Mouse (Mus musculus) gastrocnemius, adult 18-20 months (tissue): Measurements from ENCODE around the gene Aaed1. TPM values are rescaled to one million over a fixed set of nuclear protein-coding genes. Genes with fewer than 3 reads are reported as not detected.

Experiments
- DNase-seq: peaks from one replicate; pipeline ENCODE4 v3.0.0; 2021; ENCODE audit warnings: low spot score
- total RNA-seq, 2 experiments: library from RNA; stranded (reverse); gene quantifications; 2 replicates each; pipeline ENCODE4 v1.2.3; 2021

Gene Aaed1
- total RNA-seq, 2 experiments from 2014 or later = 47.3 to 51.5 TPM

DNA sequence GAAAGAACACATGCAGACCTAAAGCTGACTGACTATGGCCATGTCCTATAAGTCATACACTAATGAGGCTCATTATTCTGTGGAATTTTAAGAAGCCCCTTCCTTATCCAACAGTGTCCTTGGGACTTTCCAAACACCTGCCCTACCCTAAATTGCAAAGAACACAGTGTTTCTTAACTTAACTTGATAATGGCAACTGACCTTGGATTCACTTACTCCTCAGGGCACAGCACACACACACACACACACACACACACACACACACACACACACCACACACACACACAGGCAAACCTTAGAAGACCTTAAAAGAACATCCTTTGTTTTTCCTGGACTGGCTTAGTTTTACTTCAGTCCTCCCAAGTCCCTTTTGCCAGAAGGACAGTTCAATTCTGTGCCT is 58.8 kb downstream of the Aaed1 start:
- DNase-seq = no peak

DNA sequence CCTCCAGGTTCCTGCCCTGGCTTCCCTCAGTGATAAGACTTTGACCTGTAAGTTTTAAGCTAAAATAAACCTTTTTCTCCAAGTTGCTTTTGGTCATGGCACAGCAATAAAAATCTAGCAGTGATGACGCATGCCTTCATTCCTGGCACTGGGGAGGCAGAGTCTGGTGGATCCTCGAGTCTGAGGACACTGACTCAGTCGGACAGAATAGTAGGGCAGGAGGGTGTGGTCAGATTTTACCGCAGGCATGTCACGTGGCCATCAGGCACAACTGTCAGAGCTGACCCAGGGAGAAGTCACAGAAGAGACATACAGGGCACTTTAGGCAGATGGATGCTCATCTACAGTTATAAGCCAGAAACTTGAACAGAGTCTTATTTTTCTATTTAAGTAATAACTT is 60.4 kb downstream of the Aaed1 start:
- no peak for DNase-seq

DNA sequence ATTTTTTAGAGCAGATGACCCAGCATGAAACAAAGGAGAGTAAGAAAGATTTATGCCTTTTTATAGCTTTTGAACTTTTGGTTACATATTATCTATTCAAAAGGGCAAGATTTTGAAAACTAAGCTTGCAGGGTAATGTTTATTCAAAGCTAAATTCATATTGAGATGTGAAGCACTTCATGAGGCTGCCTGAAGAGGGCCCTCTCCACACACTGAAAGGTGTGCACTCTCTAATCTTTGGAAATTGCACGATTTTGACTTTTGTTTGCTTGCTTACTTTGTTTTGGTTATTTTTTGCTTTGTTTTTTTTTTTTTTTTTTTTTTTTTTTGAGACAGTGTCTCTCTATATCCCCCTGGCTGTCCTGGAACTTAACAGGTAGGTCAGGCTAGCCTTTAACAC is 62.1 kb downstream of the Aaed1 start:
- DNase-seq = peak; percentile 40

DNA sequence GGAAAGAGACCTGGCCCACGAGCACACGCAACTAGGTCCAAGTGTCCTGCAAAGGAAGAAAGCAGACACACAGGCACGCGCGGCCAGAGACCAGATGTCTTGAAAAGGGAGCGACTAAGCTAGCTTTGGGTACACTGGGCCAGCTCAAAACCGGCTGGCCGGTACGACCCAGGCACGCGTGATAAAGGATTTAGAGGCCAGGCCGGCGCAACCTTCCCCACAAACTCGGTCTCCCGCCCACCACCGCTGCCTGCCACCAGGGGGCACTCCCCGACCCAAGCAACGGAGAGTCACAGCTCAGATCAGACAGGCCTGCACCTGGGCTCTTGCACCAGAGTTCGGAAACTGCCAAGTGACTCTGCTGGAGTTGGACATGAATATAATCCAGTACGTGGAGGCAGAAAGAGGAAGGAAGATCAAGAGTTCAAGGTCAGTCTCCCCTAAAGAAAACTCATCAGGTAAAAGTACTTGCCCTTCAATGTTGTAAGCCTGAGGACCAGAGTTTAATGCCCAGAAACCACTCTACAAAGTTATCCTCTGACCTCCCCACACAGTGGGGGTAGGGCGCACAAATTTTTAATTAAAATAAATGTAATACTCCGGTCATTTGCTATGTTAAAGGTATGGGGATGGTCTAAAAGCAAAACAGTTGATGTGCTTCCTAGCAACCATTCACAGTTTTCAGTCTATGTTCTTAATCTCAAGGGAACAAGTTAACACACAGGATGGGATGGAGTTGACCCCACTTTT is 63.6 kb downstream of the Aaed1 start:
- peak; percentile 92 for DNase-seq

DNA sequence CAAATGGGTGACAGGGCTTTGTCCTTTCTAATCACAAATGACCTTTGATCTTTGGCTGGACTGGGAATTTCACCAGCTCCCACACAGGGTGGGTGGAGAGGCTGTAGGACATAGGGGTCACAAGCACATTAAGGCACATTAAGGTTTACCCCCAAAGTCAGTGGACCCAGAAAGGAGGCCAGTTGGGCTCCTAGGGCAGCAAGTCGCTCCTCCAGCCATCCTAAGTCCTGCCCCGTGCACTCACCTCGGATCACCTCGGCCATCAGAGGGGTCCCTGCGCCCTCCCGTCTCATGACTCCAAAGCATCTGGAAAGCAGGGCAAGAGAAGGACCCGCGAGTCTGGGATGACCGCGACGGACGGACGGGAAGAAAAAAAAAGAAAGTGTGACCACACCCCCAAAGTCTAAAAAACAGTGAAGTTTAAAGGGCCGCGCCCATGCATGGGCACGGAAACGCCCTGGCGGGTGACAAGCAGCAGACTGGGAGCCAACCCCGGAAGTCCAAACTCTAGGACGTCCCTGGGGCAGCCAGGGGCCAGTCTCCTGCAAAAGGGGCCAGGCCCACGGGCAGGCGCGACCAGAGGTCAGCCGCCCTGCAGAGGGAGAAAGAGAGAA is 64.2 kb downstream of the Aaed1 start:
- peak; percentile 72 for DNase-seq

DNA sequence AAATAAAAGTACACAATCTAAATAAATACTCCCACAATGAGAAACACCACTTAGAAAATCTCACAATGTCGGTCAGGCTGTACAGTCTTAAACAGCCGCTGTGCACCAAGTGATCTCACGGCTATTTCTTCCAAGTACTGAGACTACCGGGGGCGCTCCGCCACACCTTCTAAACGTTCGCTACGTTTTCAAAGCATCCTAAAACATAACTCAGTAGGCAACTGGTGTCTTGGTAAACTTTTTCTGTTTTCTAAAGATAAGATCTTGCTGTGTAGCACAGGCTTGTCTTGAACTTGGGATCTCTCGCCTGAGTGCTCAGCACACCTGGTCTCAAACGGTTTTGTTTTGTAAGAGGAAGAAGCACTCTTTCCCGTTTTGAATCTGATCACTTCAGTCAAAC is 66.4 kb downstream of the Aaed1 start:
- no peak for DNase-seq

DNA sequence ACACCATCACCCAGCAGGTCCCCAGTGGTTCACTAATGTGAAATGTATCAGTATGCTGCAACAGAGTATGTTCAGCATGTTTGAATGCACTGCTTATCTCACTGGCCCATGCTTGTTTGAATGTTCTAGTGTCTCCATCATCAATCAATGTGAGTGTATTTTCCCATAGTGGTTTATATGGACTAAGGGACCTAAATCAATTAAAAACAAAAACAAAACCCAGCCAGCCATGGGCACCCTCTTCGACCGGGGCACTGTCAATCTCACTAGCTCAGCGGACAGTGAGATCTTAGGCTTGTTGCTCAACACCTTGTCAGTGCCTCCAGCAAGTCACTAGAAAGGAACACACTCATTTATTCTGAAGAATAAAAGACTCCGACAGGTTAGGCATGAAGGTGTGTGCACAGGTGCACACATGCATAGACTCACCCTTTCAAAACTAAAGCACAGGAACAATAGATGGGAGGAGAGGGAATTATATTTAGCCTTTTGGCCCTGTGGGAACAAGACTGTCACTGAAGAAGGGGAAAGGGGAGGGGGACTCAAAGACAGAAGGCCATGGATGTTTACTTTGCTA is 67.7 kb downstream of the Aaed1 start:
- no peak for DNase-seq

DNA sequence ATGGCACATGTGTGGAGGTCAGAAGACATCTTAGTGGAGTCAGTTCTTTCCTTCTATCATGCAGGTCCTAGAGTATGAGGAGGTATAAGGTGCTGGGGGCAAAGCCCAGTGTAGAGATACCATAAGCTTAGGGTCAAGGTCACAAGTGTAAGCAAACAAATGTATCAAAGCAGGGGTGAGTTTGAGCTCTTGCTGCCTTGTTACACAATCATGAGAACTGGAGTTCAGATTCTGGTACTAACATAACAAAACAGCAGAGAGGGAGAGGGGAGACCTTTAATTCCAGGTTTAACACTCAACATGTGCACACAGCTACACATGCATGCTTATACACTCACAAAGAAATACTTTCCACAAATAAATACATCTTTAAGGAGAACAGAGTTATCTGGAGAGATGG is 69.8 kb downstream of the Aaed1 start:
- no peak for DNase-seq

DNA sequence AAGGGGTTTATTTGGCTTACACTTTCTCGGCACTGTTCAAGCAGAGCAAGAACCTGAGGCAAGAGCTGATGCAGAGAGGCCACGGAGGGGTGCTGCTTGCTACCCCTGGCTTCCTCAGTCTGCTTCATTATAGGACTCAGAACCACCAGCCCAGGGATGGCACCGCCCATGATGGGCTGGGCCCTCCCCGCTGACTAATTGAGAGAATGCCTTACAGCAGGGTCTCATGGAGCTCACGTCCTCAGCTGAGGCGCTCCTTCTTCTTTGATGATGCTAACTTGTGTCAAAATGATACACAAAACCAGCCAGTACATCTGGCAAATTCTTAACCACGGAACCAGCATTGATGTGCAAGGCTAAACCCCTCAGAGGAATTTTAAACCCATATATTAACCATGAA is 71.9 kb downstream of the Aaed1 start:
- DNase-seq = no peak

DNA sequence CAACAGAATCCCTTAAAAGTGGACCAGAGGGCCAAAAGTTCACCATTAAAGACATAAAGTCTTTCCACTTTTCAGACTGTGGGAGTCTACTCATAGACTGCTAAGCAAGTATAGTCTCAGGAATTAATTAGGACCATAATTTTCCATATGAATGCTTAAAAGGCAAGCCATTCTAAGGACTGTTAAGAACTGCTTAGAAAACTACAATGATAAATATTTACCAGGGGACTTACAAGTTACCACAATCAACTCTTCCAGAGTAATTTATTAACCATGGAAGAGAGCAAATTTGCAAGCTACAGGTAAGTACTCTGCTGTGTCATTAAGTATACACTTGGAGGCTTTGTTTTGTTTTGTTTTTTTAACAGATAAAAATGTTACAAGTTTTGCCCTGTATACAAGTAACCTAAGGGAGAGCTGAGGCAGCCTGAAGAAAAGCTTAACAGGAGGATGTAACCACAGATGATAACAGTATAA is 74.8 kb downstream of the Aaed1 start:
- no peak for DNase-seq

DNA sequence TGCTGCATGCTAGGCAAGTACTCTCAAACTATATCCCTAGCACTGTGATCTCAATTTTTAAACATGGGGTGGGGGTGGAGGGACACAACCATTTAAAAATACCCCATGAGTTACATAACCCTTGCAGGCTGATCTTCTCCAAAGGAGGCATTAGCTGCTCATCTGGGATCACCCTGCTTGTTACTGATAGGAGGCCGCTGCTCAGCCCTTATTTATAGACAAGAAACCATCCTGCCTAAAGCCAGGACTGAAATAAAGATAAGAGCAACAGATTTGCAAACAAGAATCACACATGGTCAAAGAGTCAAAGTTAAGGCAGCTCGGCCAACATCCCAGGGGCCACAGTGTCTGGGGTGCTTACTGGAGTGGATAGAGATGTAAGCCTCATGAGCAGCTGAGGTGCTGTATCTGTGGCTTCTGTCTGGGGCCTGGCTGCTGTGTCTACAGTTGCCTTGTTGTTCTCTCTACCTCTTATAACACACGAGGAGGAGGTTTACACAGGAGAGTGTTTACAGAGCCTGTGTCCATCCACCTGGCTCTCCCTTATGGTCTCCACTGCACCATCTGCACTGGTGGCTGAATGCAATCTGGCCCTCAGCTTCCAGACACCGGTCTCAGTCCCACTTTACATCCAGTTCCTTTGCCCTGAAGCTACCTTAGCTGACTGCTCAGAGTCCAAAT is 75.4 kb downstream of the Aaed1 start:
- peak; percentile 15 for DNase-seq

DNA sequence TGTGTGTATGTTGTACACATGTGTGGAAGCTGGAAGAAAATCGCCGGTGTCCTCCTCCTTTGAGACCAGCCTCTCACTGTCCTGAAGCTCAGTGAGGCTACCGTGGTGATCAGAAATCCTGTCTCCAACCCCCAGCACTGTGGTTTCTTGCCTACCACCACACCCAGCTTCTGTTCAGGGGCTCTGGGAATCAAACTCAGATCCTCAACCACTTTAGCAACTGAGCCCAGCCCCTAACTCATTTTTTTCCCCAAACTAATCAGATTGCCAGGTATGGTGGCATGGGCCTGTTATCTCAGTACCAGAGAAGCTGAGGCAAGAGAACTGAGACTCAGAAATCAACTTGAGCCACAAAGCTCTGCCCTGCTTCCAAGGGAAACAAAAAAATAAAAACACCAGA is 76.7 kb downstream of the Aaed1 start:
- DNase-seq = no peak

DNA sequence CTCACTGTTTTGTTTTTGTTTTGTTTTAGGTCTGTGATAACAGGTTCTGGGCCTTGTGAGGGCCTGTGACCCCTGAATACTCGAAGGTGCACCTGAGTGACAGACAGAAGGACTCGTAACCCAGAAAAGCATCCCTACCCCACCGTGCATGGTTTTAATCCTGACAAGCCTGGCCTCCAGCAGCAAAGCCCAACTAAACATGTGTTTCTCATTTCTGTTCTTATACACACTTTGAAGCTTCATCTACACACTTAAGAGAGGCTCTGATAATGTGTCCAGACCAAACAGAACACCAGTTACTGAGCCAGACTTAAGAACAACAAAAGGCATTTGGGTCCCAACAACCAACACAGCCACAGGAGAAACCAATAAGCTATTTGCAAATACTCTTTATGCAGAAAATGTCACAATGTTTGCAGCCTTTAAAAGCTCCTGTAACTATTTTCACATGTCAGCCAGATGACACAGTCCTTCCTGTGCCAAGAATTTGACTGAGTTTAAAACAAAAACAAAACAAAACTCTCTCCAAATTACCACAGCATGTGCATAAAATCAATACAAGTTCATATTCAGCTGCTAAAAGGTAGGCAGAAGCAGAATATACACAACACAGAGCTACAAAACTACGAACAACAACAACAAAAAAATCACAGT is 77.3 kb downstream of the Aaed1 start:
- DNase-seq = no peak

DNA sequence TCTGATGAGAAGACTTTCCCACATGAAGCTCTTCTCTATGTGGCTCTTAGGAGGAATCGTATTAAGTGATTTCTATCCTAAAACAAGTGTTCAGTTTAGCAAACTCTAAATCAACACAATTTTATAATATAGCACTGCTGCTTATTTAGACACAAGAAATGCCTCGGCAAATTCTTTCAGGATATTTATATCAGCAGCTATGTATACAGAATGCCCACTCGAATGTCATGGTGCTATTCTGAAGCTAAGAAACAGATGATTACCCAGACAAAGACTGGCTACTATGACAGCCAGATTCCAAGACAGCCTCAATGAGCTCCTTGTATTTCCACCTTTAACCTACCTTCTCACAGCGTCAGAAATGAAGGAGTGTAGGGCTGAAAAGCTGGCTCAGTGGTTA is 79.4 kb downstream of the Aaed1 start:
- no peak for DNase-seq

DNA sequence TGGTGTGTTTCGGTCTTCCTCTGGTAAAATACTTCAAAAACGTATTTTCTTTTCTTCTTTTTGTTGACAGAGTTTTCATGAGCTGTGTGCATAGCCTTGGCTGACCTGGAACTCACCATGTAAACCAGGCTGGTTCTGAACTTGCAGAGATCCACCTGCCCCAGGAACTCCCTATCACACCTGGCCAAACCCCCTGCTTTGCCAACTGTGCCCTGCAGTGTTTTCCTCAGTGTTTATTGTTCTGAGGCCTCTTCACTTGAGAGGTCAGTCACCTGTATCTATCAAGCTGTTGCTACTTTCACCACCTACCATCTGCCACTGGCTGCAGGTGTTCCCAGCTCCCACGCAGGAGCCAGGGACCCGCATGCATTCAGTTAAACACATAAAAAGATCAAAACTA is 85.8 kb downstream of the Aaed1 start:
- DNase-seq = no peak

DNA sequence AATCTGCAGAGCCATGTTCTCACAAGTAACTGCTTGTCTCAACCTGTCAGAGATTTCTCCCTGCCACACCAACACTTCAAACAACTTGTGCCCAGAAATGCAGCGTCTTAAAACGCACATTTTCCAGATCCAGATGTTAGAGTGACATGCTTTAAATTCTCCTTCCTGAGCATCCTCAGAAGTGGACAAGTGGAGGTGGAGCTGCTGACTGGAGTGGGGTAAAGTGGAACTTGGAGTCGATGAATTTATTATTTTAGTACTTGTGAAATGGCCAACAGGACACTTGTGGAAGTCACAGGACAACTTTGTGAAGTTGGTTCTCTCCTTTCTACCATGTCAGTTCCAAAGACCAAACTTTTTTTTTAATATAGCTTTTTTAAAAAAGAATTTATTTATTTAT is 86.8 kb downstream of the Aaed1 start:
- no peak for DNase-seq

Other genes starting within 250 kb of the Aaed1 start
- gene Hsd17b3, start 223.5 kb downstream of the Aaed1 start, total RNA-seq = not detected
- gene Slc35d2, start 183.3 kb downstream of the Aaed1 start, total RNA-seq = under 1 TPM; 0.50 to 0.66 TPM
- 10 to 100 TPM; 33.2 to 34.5 TPM for gene Zfp367, start 159.5 kb downstream of the Aaed1 start, total RNA-seq
- 10 to 100 TPM; 25.1 to 28.4 TPM for gene Habp4, start 150.9 kb downstream of the Aaed1 start, total RNA-seq
- 1 to 10 TPM; 5.9 to 7.5 TPM for gene Cdc14b, start 37.4 kb downstream of the Aaed1 start, total RNA-seq
- 100 to 1,000 TPM; 121 to 124 TPM for gene Ctsl, start 58.2 kb upstream of the Aaed1 start, total RNA-seq
- 1 to 10 TPM; 3.1 to 3.3 TPM for gene Cdk20, start 119.6 kb upstream of the Aaed1 start, total RNA-seq
- under 1 TPM; 0.62 to 0.71 TPM for gene Fam240b, start 185.1 kb upstream of the Aaed1 start, total RNA-seq